Mouse (Mus musculus) embryonic facial prominence, embryonic 14.5 days (tissue): ENCODE data around the gene Lhx5. TPM values are rescaled to one million over a fixed set of nuclear protein-coding genes. Genes with fewer than 3 reads are reported as not detected.

Experiments
- ATAC-seq: fragments of 200-750 bp; cut with Nextera tagmentation; 2 replicates; pipeline ENCODE4 v1.8.0; 2017; ENCODE audit warnings: low read depth, moderate number of reproducible peaks, moderate TSS enrichment
- DNase-seq: peaks from one replicate; pipeline ENCODE4 v3.0.0-alpha.2; 2015; ENCODE audit warnings: low spot score
- H3K27ac ChIP-seq: fragments of 300-500 bp; sonication (generic); replicated peaks from 2 replicates; pipeline ENCODE4 v1.5.1; 2014; ENCODE audit warnings: low read depth, mild to moderate bottlenecking, low read length, moderate library complexity
- H3K27me3 ChIP-seq: fragments of 300-500 bp; sonication (generic); replicated peaks from 2 replicates; pipeline ENCODE4 v1.6.1; 2014; ENCODE audit warnings: low read length; ENCODE audit not compliant: control insufficient read depth, insufficient read depth
- H3K36me3 ChIP-seq: fragments of 300-500 bp; sonication (generic); 2 replicates; pipeline ENCODE4 v1.6.1; 2014; ENCODE audit warnings: low read length, mixed read lengths; ENCODE audit not compliant: control insufficient read depth, insufficient read depth
- H3K4me1 ChIP-seq: fragments of 300-500 bp; sonication (generic); 2 replicates; pipeline ENCODE4 v1.6.1; 2014; ENCODE audit warnings: antibody characterized with exemption, low read length; ENCODE audit not compliant: control insufficient read depth, insufficient read depth
- H3K4me2 ChIP-seq: fragments of 300-500 bp; sonication (generic); 2 replicates; pipeline ENCODE4 v1.6.1; 2014; ENCODE audit warnings: low read depth, mild to moderate bottlenecking, low read length, moderate library complexity, mixed read lengths
- H3K4me3 ChIP-seq: fragments of 300-500 bp; sonication (generic); 2 replicates; pipeline ENCODE4 v1.5.1; 2014; ENCODE audit warnings: low read depth, mild to moderate bottlenecking, low read length
- H3K9ac ChIP-seq: fragments of 300-500 bp; sonication (generic); 2 replicates; pipeline ENCODE4 v1.6.1; 2014; ENCODE audit warnings: low read depth, mild to moderate bottlenecking, low read length, moderate library complexity, mixed read lengths
- H3K9me3 ChIP-seq: fragments of 300-500 bp; sonication (generic); 2 replicates; pipeline ENCODE4 v1.6.1; 2016; ENCODE audit warnings: low read length; ENCODE audit not compliant: control insufficient read depth
- WGBS: fragments of 180-500 bp; shearing (Covaris S2); extraction: QIAGEN DNeasy Blood & Tissue Kit; methylation state at CpG from one replicate; pipeline ENCODE4 v1.1.7; 2014; 5-methylcytosine and 5-hydroxymethylcytosine counted together
- polyA plus RNA-seq: library from polyadenylated mRNA; unstranded; fragments of >200 nt; fragmentation: Nextera tagmentation; extraction: Ambion mirVana; gene quantifications from 2 replicates; pipeline ENCODE4 v1.2.1, GENCODE M21; 2014

Gene Lhx5
- polyA plus RNA-seq, 1 experiment from 2014 or later, result not detected

DNA sequence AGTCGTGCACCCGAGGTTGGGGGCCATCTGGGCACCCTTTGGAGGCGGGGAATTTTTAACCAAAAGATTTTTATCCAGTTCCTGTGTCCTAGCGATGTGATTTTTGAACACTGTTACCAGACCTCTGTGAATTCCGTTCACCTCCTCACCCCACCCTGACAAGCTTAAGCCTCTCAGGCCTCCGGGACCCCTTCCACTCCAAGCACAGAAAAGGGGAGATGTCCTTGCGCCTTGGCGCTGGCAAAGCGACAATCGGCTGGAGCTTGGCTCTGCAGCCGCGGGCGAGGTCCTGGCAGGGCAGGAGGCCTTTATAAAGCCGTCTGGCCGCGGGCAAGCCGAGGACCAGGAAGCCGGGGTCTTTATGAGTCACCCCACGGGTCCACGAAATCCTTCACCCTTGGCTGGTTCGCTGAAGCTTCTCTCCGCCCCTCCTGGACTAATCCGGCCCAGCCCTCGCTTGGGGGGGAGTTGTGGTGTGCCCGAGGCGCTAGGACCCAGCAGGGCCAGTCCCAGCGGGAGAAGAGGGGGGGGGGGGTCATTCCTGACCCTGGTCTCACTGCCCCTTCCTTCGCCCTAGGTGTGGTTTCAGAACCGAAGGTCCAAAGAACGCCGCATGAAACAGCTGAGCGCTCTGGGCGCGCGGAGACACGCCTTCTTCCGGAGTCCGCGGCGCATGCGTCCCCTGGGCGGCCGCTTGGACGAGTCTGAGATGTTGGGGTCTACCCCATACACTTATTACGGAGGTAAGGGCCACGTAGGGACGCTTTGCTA, 4.4 kb downstream of the Lhx5 start:
- ATAC-seq (no peak), DNase-seq (no peak)
- no peak overlapping the region for H3K9ac ChIP-seq
- H3K36me3 ChIP-seq, result no peaks in the 10 kb centered on the region
- WGBS, result under 1% methylated on average over 36 of the region's 47 CpGs
- H3K4me1 ChIP-seq, result no peaks in the 10 kb centered on the region
- peaks cover 100% of the 10 kb centered on the region for H3K27me3 ChIP-seq
- peak overlapping the region; percentile 37 for H3K4me3 ChIP-seq
- H3K4me2 ChIP-seq, result peak overlapping the region; percentile 50
- no peaks in the 10 kb centered on the region for H3K9me3 ChIP-seq
- H3K27ac ChIP-seq, result no peak overlapping the region

DNA sequence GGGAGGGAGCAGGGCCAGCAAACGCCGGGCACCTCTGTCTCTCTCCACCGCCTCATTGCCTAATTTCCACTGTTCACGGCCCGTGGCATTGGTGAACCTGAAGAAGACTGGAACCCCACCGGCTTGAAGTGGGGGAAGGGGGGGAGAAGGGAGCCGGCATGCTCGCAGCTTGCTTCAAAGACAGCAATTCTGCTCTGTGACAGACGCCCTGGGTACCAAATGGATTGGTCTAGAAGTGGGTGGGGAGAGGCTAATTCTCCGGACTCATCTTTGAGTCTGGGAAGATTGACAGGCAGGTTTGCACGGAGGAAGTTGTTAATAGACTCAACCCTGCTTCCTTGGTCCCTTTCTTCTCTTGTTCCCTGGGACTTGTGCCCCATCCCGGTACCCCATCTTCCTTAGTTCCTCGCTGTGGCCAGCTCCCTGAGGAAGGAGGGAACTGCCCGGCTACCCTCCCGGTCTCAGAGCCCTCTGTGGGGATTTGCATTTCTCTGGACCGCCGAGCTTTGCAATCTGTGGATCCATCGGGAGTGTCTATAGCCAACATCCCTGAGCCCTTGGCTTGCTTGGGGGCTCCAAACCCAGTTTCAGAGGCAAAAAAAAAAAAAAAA, 5.5 kb downstream of the Lhx5 start:
- 2% methylated on average over 18 of the region's 18 CpGs for WGBS
- H3K4me1 ChIP-seq, result no peaks in the 10 kb centered on the region
- ATAC-seq (no peak), DNase-seq (no peak)
- H3K9me3 ChIP-seq, result no peaks in the 10 kb centered on the region
- H3K27ac ChIP-seq, result no peak overlapping the region
- peaks cover 93% of the 10 kb centered on the region for H3K27me3 ChIP-seq
- H3K9ac ChIP-seq, result no peak overlapping the region
- H3K36me3 ChIP-seq, result no peaks in the 10 kb centered on the region
- H3K4me2 ChIP-seq, result no peak overlapping the region
- H3K4me3 ChIP-seq, result no peak overlapping the region

DNA sequence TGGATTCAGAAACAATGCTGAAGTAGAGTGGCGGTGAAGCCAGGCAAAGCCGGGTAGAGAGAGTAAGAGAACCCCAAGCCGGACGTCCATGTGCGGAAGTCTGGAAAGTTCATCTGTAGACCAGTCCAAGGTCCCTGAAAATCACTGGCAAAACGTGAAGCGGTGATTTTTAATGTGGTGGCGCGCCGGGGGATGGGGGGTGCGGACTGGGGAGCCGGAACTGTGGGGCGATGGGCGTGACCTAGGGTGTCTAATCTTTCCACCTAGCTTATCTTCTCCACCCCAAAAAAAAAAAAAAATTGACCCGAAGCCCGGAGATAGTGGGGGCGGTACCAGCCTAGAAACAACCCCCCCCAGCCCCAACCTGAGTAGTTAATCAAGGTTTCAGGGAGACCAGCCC, 6.0 kb downstream of the Lhx5 start:
- Histone ChIP-seq H3K9ac (0 out of 2 replicates have a peak overlapping the region, but pooled peaks have one; percentile 14), H3K4me3 (no peak overlapping the region; the same call in 1 of the 2 replicates), H3K4me1 (no peaks in the 10 kb centered on the region), H3K27ac (no peak overlapping the region), H3K9me3 (no peaks in the 10 kb centered on the region), H3K36me3 (no peaks in the 10 kb centered on the region), H3K27me3 (peaks cover 92% of the 10 kb centered on the region), H3K4me2 (peak overlapping the region; percentile 15; the same call in 1 of the 2 replicates)
- 2% methylated on average over 16 of the region's 17 CpGs for WGBS
- ATAC-seq (no peak), DNase-seq (no peak)

DNA sequence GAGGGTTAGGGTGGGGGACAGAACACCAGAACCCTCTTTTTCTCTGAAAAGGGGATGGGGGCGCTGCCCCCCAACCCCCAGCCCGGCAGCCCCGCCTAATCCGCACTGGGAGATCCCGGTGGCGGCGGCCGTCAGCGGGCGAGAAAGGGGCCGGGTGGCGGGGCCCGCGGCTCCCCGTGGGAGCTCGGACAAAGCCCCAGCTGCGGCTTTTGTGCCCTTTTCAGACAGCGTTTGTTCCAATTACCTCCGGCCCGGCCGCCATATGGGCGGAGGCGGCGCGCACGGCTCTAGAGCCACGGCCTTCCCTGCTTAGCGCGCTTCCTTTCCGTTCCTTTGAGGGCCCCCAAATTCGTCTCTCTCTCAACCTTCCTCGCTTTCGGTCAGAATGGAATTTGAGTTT, 6.5 kb downstream of the Lhx5 start:
- Histone ChIP-seq H3K4me2 (peak overlapping the region; percentile 15; the same call in 1 of the 2 replicates), H3K9ac (0 out of 2 replicates have a peak overlapping the region, but pooled peaks have one; percentile 14)
- DNase-seq, result peak; percentile 12

DNA sequence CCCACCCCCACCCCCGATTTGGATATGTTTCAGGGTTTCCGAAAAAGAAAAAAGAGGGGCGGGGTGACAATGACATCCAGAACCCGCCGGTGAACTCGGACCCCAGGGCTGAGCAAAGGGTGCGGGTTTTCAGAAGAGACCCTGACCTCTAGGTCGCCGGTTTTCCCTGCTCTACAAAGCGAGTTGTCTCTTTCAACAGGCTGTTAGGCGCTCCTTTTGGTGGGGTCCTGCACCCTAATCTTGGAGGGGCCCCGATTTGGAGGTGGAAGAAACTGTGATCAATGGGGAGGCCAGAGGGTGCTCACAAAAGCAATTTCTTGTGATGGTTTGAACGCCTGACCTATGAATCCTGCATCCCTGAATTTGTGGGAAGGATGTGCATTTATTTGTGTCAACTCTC, 7.0 kb downstream of the Lhx5 start:
- no peak overlapping the region for H3K9ac ChIP-seq
- no peaks in the 10 kb centered on the region for H3K36me3 ChIP-seq
- H3K4me2 ChIP-seq, result no peak overlapping the region
- H3K9me3 ChIP-seq, result no peaks in the 10 kb centered on the region
- ATAC-seq (no peak), DNase-seq (no peak)
- H3K27ac ChIP-seq, result no peak overlapping the region
- no peak overlapping the region; the same call in 1 of the 2 replicates for H3K4me3 ChIP-seq
- 2% methylated on average over 13 of the region's 13 CpGs for WGBS
- H3K4me1 ChIP-seq, result no peaks in the 10 kb centered on the region
- peaks cover 87% of the 10 kb centered on the region for H3K27me3 ChIP-seq

More for the DNA sequence above, 6.5 kb downstream of the Lhx5 start:
- H3K4me1 ChIP-seq, result no peaks in the 10 kb centered on the region
- WGBS, result under 1% methylated on average over 31 of the region's 33 CpGs
- ATAC-seq, result no peak
- peak overlapping the region; percentile 18; the same call in 1 of the 2 replicates for H3K4me3 ChIP-seq
- H3K36me3 ChIP-seq, result no peaks in the 10 kb centered on the region
- H3K27me3 ChIP-seq, result peaks cover 92% of the 10 kb centered on the region
- H3K9me3 ChIP-seq, result no peaks in the 10 kb centered on the region
- H3K27ac ChIP-seq, result no peak overlapping the region

DNA sequence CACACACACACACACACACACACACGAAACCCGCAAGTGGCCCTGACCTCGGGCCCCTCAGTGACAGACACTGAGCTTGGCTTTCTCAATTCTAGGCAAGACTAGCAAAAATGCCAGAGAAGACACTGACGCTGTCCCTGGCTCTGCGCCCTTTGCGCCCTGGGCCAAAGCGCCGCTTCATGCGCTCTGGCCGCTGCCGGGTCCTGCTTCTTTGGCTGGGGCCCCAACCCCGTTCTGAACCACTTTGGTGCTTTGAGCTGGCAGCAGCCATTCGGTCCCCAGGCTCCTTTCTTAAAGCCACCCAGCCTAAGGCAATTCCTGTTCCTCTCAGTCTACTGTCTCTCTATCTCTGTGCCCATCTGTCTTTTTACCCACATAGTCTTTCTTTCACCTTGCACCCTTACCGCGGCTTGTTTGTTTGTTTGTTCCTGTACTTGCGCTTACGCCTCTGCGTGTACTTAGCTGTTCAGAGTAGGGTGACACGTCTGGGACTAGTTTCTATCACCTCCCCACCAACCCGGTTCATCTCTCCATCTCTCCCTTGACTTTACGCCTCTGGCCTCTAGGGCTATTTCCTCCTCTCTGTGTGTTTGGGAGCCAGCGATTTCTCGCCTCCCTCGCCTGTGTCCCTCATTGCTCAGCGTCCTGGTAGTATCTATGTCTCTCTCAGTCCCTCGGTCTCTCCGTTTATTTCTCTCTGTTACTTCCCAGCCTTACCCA, 7.7 kb downstream of the Lhx5 start:
- Histone ChIP-seq H3K4me3 (0 out of 2 replicates have a peak overlapping the region, but pooled peaks have one; percentile 29), H3K27ac (no peak overlapping the region)
- WGBS, result 5% methylated on average over 26 of the region's 27 CpGs

DNA sequence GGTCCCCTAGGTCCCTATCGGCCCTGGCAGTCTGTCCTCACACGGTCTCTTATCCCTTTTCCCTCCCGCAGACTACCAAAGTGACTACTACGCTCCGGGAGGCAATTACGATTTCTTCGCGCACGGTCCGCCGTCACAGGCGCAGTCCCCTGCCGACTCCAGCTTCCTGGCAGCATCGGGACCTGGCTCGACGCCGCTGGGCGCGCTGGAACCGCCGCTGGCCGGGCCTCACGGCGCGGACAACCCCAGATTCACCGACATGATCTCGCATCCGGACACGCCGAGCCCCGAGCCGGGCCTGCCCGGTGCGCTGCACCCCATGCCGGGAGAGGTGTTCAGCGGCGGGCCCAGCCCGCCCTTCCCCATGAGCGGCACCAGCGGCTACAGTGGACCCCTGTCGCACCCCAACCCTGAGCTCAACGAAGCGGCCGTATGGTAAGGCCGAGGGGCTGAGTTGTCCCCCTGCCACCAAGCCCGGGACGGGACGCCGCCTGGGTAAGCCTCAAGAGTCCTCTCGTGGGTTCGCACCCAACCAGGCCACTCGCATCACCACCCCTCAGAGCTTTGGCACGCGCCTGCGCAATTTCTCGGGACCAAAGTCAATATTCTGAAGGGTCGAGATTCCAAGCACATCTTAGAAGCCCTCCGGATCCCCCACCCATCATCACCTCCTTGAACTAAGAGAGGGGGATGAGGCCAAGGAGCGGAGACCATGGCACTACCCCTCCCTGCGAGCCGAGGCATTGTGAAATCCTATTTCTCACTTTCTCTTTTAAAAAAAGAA, 8.6 kb downstream of the Lhx5 start:
- Histone ChIP-seq H3K27ac (no peak overlapping the region), H3K9ac (no peak overlapping the region), H3K4me3 (peak overlapping the region; percentile 29), H3K4me1 (no peaks in the 10 kb centered on the region), H3K36me3 (no peaks in the 10 kb centered on the region), H3K4me2 (peak overlapping the region; percentile 49), H3K9me3 (no peaks in the 10 kb centered on the region), H3K27me3 (peaks cover 75% of the 10 kb centered on the region)
- ATAC-seq, result no peak
- 7% methylated on average over 52 of the region's 61 CpGs for WGBS
- no peak for DNase-seq

More for the DNA sequence above, 7.7 kb downstream of the Lhx5 start:
- Histone ChIP-seq H3K27me3 (peaks cover 82% of the 10 kb centered on the region), H3K36me3 (no peaks in the 10 kb centered on the region), H3K9me3 (no peaks in the 10 kb centered on the region), H3K4me2 (peak overlapping the region; percentile 49; the same call in 1 of the 2 replicates), H3K9ac (no peak overlapping the region), H3K4me1 (no peaks in the 10 kb centered on the region)
- ATAC-seq (no peak), DNase-seq (no peak)

DNA sequence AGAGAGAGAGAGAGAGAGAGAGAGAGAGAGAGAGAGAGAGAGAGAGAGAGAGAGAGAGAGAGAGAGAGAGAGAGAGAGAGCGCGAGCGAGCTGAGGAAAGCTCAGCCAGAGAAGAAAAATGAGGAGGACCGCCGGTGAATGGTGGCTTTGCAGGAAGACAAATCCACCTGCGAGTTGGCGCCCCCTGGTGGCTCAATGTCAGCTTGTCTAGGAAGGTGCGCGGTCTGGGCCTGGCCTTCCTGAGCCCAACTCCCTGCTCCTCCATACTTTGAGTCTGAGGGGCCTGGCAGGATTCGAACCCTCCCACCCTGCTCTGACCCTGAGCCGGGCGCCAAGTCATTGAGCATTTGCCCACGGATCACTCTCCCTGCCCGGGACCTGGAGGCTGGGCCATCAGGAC, 9.2 kb downstream of the Lhx5 start:
- no peaks in the 10 kb centered on the region for H3K4me1 ChIP-seq
- peak; percentile 92 for DNase-seq
- H3K4me3 ChIP-seq, result peak overlapping the region; percentile 29
- no peaks in the 10 kb centered on the region for H3K9me3 ChIP-seq
- H3K27me3 ChIP-seq, result peaks cover 68% of the 10 kb centered on the region
- peak overlapping the region; percentile 49 for H3K4me2 ChIP-seq
- ATAC-seq, result peak; percentile 79; the same call in 1 of the 2 replicates
- no peak overlapping the region for H3K27ac ChIP-seq
- H3K36me3 ChIP-seq, result no peaks in the 10 kb centered on the region
- H3K9ac ChIP-seq, result no peak overlapping the region
- 9% methylated on average over 10 of the region's 14 CpGs for WGBS
